Mouse (Mus musculus): ENCODE measurements at regions not wholly inside any gene's neighbourhood (a gene's known extent, or its start where the extent isn't known, plus 50 kb on each side); places are given as distances from the start of the nearest gene placed in this dataset.

DNA sequence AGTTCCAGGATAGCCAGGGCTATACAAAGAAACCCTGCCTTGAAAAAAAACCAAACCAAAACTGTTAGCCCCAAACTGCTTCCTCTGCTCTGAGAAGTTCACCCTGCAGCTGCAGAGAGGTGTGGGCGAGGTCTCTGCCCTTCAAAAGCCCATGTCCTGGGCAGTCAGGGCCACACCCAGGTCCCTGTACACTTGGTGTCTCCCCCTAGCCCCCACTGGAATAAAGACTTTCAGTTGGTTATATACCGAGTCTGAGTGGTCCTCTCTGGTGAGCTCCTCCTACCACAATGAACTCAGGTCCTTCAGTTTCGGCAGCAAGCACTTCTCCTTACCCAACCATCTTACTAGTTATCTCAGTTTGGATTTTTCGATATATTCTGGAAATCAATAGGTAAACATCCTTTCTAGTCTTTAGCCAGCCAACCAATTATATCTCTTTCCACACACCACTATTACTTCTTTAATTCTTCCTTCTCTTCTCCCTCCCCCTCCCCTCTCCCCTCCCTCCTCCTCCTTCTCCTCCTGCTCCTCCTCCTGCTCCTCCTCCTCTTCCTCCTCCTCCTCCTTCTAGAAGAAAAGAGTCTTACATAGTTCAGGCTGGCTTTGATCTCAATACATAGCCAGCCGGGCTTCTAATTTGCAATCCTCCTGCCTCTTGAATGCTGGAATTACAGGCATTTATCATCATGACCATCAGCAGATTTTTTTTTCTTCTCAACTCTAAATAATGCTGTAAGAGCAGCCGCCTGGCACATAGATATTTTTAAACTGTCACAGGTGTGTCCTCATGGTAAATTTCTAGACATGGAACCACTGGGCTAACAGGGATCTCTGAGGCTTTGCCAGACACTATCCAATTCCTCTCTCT, 103.9 kb upstream of the Max start:
- Histone ChIP-seq H3K9me3 (no peaks in the 10 kb centered on the region), H3K36me3 (no peaks in the 10 kb centered on the region)

DNA sequence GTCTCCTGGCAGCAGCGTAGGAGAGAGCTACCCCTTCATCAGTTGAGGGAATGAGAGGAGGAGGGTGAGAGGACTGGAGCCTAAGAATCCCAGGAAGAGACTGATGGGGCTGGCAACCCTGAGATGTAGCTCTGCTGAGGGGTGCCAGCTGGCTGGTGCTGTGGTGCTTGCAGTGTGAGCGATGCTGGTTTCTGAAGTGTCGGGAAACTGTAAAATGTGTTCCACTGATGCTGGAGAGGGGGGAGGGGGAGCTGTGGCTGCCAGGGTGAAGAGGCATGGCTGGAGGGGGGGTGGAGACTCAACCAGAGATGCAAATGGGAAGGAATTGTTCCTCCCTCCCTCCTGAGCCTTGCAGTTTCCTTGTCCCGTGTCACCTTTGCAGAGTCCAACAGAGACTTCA, 102.0 kb upstream of the Max start:
- peaks cover 13% of the 10 kb centered on the region for H3K4me1 ChIP-seq
- no peak overlapping the region for H3K27ac ChIP-seq
- WGBS = 63% methylated on average over 4 of the region's 4 CpGs
- ATAC-seq (ENCODE audit: insufficient number of reproducible peaks, insufficient read depth, low FRiP score, low TSS enrichment) = no peak
- H3K4me2 ChIP-seq (replicated peaks) = no peak overlapping the region
- no peaks in the 10 kb centered on the region for H3K27me3 ChIP-seq
- H3K9me3 ChIP-seq = no peaks in the 10 kb centered on the region
- H3K9ac ChIP-seq = no peak overlapping the region
- H3K4me3 ChIP-seq = no peak overlapping the region
- no peaks in the 10 kb centered on the region for H3K36me3 ChIP-seq

More for the DNA sequence above, 103.9 kb upstream of the Max start:
- ATAC-seq (ENCODE audit: insufficient number of reproducible peaks, insufficient read depth, low FRiP score, low TSS enrichment) = no peak
- no peak overlapping the region for H3K4me2 ChIP-seq (replicated peaks)
- 59% methylated on average over 6 of the region's 6 CpGs for WGBS
- H3K27me3 ChIP-seq = no peaks in the 10 kb centered on the region
- no peaks in the 10 kb centered on the region; the same call in 1 of the 2 replicates for H3K4me1 ChIP-seq
- H3K27ac ChIP-seq = no peak overlapping the region
- no peak overlapping the region for H3K9ac ChIP-seq
- H3K4me3 ChIP-seq = no peak overlapping the region

DNA sequence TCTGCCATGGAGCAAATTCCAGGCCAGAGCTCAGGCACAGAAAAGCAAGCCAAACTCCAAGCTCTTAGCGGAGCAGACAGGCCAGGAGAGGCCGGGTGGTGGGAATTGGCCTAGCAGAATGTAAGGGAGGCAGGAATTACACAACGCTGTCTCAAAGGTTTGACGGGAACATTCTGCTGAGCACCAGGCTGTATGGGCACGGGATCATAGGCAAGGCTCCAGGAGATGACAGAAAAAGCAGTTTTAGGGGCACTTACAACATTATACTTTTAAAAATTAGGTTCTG, 99.5 kb upstream of the Max start:
- 83% methylated on average over 5 of the region's 5 CpGs for WGBS
- H3K27ac ChIP-seq = no peak overlapping the region
- no peak for ATAC-seq (ENCODE audit: insufficient number of reproducible peaks, insufficient read depth, low FRiP score, low TSS enrichment)
- no peak overlapping the region for H3K4me3 ChIP-seq
- H3K4me2 ChIP-seq (replicated peaks) = no peak overlapping the region
- 0 out of 2 replicates have a peak, but pooled peaks cover 3% of the 10 kb centered on the region for H3K27me3 ChIP-seq
- peaks cover 13% of the 10 kb centered on the region for H3K4me1 ChIP-seq
- H3K9ac ChIP-seq = no peak overlapping the region
- no peaks in the 10 kb centered on the region for H3K9me3 ChIP-seq
- no peaks in the 10 kb centered on the region for H3K36me3 ChIP-seq

DNA sequence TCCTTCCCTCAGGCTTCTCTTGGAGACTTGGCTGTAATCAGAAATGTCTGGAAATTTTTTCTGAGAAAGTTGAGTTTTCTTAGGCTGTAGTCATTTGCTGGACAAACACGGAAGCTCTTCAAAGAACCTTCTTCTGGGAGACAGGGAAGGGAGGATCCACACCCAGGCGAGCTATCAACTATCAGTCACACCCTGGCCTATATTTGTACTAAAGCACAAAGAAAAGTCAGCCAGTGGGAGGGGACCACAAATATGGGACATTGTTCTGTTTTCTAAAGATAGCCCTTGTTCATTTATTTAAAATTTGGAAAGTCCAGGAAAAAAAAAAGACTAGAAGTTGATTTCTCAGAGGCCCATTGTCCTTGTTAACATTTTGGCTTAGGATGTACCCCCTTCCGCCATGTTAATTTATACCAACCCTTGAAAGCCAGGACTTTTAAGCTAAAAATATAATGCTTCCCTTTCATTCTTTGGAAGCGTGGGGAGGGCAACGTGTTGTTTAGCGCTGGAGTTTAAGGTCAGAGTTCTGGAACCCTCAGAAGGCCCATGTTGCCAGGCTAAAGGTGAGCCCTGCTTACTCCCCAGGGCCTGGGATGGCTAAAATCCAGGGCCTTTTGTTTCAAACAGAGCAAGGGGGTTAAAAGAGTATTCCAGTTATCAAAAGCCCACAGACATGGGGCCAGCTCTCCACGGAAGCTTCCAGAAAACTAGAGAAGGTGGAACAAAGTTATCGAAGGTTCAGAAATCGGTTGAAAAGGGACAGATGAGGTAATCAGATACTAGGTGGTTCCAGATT, 99.0 kb upstream of the Max start:
- Histone ChIP-seq H3K4me3 (no peak overlapping the region), H3K9ac (no peak overlapping the region), H3K27ac (no peak overlapping the region), H3K4me2 (replicated peaks) (peak overlapping the region; percentile 38), H3K4me1 (peaks cover 13% of the 10 kb centered on the region), H3K27me3 (0 out of 2 replicates have a peak, but pooled peaks cover 3% of the 10 kb centered on the region), H3K36me3 (no peaks in the 10 kb centered on the region), H3K9me3 (no peaks in the 10 kb centered on the region)
- 0 out of 2 replicates have a peak, but pooled peaks have one; percentile 60 for ATAC-seq (ENCODE audit: insufficient number of reproducible peaks, insufficient read depth, low FRiP score, low TSS enrichment)
- WGBS = 64% methylated on average over 9 of the region's 9 CpGs

DNA sequence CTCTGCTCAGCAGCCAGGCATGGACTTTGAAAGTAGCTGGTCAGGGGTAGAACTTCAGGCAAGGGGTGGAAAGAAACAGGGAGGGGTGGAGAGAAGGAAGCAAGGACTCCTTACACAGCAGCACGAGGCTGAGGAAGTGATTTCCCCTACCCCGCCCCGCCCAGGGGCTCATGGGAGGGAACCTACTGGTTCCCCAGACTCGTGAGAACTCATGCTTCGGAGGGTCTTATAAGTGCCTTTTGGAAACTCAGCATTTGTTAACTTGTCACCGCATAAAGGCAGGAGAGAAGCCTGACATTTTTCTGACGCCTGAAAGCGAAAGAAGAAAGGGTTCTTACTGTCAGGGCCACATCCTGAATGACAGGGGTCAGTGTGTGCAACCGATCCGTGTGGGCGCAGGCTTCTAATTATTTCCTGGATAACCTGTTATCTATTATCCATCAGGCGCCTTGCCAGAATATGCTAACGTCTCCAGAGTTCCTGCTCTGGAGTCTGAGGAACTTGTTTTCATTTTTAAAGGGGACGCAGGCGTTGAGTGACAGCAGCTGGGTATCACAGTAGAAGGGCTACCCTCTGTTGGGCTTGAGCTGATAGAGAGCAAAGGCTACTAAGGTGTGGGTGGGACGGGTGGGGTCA, 98.2 kb upstream of the Max start:
- peak overlapping the region; percentile 38 for H3K4me2 ChIP-seq (replicated peaks)
- H3K27ac ChIP-seq = peak overlapping the region; percentile 38
- no peaks in the 10 kb centered on the region for H3K9me3 ChIP-seq
- ATAC-seq (ENCODE audit: insufficient number of reproducible peaks, insufficient read depth, low FRiP score, low TSS enrichment) = peak; percentile 76
- H3K27me3 ChIP-seq = 0 out of 2 replicates have a peak, but pooled peaks cover 3% of the 10 kb centered on the region
- H3K4me1 ChIP-seq = peaks cover 13% of the 10 kb centered on the region
- 6% methylated on average over 16 of the region's 16 CpGs for WGBS
- no peak overlapping the region for H3K9ac ChIP-seq
- H3K36me3 ChIP-seq = no peaks in the 10 kb centered on the region
- peak overlapping the region; percentile 4 for H3K4me3 ChIP-seq

DNA sequence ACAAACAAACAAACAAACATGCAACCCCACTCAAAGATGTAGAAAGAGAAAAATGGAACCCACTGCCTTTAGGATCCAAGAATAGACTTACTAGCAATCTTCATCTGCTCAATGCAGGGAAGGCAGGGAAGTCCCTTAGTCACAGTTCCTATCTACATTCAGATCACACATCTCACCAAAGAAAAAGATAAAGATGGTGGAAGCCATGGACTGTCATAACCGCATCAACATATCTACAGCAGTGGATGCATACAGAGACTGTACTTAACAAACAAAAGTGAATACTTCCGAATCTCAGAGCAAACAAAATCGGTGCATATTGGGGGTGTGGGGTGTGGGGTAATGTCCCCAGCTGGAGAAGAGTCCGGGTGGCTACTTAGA, 97.7 kb upstream of the Max start:
- peaks cover 13% of the 10 kb centered on the region for H3K4me1 ChIP-seq
- ATAC-seq (ENCODE audit: insufficient number of reproducible peaks, insufficient read depth, low FRiP score, low TSS enrichment) = no peak
- 76% methylated on average over 4 of the region's 4 CpGs for WGBS
- peak overlapping the region; percentile 38; the same call in 1 of the 2 replicates for H3K27ac ChIP-seq
- H3K27me3 ChIP-seq = peaks cover 3% of the 10 kb centered on the region; the same call in 1 of the 2 replicates
- no peaks in the 10 kb centered on the region for H3K9me3 ChIP-seq
- H3K36me3 ChIP-seq = no peaks in the 10 kb centered on the region
- no peak overlapping the region for H3K9ac ChIP-seq
- no peak overlapping the region for H3K4me3 ChIP-seq
- peak overlapping the region; percentile 38 for H3K4me2 ChIP-seq (replicated peaks)

DNA sequence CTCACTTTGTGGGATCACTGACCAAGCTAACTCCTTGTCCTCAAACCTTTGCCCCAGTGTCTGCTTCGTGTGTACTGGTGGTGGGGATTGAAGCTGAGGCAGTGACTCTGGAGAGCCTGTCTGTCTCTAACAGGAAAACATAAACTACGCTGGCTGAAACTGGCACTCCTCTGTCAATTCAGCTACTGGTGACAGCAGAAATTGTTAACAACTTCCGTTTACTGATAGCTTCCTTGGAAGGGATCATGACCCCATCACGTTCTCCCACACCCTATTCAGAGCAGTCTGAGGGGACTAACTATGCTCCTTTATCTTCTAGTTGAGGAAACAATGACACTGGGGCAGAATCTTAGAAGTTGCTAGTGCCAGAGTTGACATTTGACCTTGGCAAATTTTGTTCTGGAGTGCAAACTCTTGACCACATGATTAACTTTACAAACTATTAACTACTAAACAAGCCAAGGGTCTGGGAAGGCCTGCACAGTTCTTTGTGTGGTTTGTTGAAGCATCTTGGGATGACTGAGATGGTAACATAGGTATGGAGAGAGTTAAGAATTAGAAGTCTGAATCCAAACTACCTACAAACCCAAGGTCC, 96.7 kb upstream of the Max start:
- Histone ChIP-seq H3K36me3 (no peaks in the 10 kb centered on the region), H3K4me3 (no peak overlapping the region), H3K4me2 (replicated peaks) (no peak overlapping the region), H3K4me1 (peaks cover 13% of the 10 kb centered on the region), H3K9me3 (no peaks in the 10 kb centered on the region), H3K27me3 (peaks cover 9% of the 10 kb centered on the region; the same call in 1 of the 2 replicates), H3K27ac (no peak overlapping the region), H3K9ac (no peak overlapping the region)
- 24% methylated on average over 4 of the region's 4 CpGs for WGBS
- ATAC-seq (ENCODE audit: insufficient number of reproducible peaks, insufficient read depth, low FRiP score, low TSS enrichment) = no peak

DNA sequence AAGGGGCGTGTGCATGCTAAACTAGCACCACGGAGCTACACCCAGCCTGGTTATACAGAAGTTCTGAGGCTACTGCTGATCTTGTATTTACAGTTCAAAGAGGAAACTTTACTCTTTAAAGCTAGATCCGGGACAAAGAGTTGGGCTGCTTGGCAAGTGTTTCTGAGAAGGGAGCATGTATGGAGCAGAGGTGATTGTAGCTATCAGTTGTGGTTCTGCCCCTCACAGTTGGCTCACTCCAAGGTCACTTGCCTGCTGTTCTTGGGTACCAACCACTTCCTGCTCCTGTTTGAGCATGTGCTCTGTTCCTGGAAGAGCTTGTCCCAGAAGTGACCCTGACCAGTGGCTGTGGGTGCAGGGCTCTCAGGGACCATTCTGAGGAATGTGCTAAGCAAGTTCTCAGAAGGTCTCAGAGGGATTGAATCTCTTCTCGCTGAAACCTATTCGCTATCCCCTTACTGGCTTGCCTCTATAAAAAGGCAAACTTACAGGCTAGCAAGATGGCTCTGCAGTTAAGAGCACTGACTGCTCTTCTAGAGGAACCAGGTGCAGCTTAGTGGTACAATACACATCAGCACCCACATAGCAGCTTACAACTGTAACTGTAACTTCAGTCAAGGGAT, 94.9 kb upstream of the Max start:
- 78% methylated on average over 5 of the region's 5 CpGs for WGBS
- Histone ChIP-seq H3K4me2 (replicated peaks) (no peak overlapping the region), H3K27me3 (peaks cover 12% of the 10 kb centered on the region; the same call in 1 of the 2 replicates), H3K36me3 (no peaks in the 10 kb centered on the region), H3K9ac (no peak overlapping the region), H3K4me1 (peaks cover 13% of the 10 kb centered on the region), H3K27ac (no peak overlapping the region), H3K4me3 (no peak overlapping the region), H3K9me3 (no peaks in the 10 kb centered on the region)
- no peak for ATAC-seq (ENCODE audit: insufficient number of reproducible peaks, insufficient read depth, low FRiP score, low TSS enrichment)

DNA sequence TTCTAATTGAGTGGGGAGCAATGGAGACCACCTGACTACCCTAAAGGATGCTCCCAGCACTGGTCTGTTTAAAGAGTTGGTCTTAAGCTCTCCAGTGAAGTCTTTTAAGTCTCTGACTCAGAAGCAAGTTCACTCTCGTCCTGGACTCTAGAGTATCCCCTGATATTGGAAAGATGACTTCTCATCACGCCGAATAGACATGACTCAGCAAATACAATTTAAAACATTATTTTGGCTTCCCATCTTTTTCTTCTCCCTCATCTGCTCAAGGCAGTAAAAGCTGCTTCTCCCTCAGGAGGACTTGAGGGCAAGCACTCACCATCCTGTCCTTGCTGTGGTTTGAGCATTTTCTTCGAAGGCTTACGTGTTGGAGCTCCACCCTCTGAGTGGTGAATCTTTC, 92.7 kb upstream of the Max start:
- H3K9ac ChIP-seq = no peak overlapping the region
- H3K36me3 ChIP-seq = no peaks in the 10 kb centered on the region
- no peaks in the 10 kb centered on the region for H3K9me3 ChIP-seq
- no peak overlapping the region for H3K4me2 ChIP-seq (replicated peaks)
- H3K27ac ChIP-seq = no peak overlapping the region
- H3K4me3 ChIP-seq = no peak overlapping the region
- no peak for ATAC-seq (ENCODE audit: insufficient number of reproducible peaks, insufficient read depth, low FRiP score, low TSS enrichment)
- WGBS = 89% methylated on average over 5 of the region's 5 CpGs
- peaks cover 13% of the 10 kb centered on the region; the same call in 1 of the 2 replicates for H3K27me3 ChIP-seq
- H3K4me1 ChIP-seq = peaks cover 1% of the 10 kb centered on the region

DNA sequence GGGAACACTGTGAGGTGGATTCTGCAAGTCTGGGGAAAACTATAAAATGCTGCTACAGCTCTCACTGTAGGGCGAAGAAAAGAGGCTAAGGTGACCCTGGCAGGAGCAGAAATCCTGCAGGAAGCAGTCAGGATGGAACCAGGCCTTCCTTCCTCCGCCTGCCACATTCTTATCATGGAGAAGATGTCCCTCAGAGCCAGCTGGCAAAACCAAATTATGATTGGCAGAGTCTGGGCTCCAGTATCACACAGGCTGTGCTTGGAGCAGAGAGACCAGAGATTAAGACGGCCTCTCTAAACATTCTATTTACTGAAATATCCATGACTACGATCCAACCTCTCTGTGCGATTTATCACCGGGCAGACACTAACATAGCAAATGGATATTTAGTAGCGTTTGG, 92.2 kb upstream of the Max start:
- WGBS = 91% methylated on average over 7 of the region's 7 CpGs
- ATAC-seq (ENCODE audit: insufficient number of reproducible peaks, insufficient read depth, low FRiP score, low TSS enrichment) = no peak
- H3K27me3 ChIP-seq = peaks cover 18% of the 10 kb centered on the region; the same call in 1 of the 2 replicates

DNA sequence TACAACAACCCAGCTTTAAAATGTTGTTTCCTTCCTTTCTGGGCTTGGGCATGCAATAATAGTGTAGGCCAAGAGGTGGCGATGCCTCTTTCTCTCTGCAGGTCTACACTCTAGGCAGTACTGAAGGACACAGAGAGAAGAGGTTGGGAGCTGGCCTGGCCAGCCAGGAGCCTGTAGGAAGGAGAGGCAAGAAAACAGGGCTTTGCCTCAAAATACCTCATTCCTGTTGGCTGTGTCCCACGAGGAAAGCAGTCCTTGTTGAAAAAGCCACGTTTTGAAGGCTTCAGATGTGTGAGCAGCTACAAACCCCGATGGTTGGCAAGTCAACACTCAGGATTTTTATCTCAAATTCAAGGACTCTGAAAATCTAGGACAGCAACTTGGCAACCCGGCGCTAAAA, 90.9 kb upstream of the Max start:
- Histone ChIP-seq H3K9ac (no peak overlapping the region), H3K4me1 (no peaks in the 10 kb centered on the region), H3K27me3 (peaks cover 27% of the 10 kb centered on the region), H3K9me3 (no peaks in the 10 kb centered on the region), H3K4me3 (no peak overlapping the region), H3K36me3 (no peaks in the 10 kb centered on the region), H3K4me2 (replicated peaks) (no peak overlapping the region), H3K27ac (no peak overlapping the region)
- WGBS = 68% methylated on average over 6 of the region's 6 CpGs
- ATAC-seq (ENCODE audit: insufficient number of reproducible peaks, insufficient read depth, low FRiP score, low TSS enrichment) = no peak

More for the DNA sequence above, 92.2 kb upstream of the Max start:
- Histone ChIP-seq H3K4me1 (no peaks in the 10 kb centered on the region), H3K4me3 (no peak overlapping the region), H3K4me2 (replicated peaks) (no peak overlapping the region), H3K9me3 (no peaks in the 10 kb centered on the region), H3K27ac (no peak overlapping the region), H3K9ac (no peak overlapping the region), H3K36me3 (no peaks in the 10 kb centered on the region)

All from embryonic facial prominence, embryonic 12.5 days (tissue).